Mouse (Mus musculus): ENCODE measurements at regions not wholly inside any gene's neighbourhood (a gene's known extent, or its start where the extent isn't known, plus 50 kb on each side); places are given as distances from the start of the nearest gene placed in this dataset.

DNA sequence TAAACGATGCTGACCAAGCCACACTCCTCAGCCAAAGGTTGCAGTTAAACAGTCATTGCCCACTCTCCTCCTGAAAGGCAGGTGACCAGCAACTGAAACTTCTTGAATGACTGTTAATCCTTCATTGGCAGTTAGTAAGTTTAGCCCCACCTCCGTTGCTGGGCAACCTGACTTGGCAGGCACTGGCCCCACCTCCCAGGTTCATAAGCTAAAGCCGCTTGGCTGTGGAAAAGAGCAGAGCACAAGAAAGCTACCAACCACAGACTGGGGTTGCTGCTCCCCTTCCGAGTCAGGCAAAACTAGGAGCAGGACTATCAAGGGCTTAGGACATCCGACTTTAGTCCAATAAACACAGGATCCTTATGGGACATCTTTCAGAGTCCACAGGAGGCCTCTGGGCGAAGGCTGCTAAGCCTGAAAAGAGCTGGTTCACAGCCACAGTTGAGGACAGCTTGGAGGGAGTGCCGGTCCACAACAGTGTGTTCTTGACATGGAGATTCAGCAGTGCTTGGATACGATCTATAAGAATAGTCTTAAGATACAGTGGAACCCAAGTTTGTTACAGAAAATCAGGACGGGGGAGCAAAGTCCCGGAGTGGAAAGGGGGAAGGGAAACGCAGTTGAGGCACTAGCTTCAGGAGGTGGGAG is 67.7 kb upstream of the Kcnma1 start:
- no peak for DNase-seq (ENCODE audit: low spot score)

DNA sequence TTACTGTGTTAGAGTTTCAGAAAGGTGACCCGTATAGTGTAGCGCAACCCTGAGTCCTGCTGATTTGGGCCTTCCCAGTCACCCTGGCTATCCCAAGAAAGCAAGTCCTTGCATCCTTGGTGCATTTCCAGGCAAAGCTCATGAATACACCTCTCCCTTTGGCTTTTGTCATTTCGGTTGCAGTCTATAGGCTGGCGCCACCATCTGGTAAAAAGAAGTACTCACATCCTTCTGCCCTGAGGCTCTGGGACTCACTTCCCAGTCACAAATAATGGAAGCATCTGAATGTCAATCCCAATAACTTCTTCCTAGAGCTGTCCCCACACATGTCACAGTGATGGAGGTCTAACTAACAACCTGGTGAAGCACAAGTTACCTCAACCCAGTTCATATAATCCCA is 54.4 kb upstream of the Kcnma1 start:
- no peak for DNase-seq (ENCODE audit: low spot score)

DNA sequence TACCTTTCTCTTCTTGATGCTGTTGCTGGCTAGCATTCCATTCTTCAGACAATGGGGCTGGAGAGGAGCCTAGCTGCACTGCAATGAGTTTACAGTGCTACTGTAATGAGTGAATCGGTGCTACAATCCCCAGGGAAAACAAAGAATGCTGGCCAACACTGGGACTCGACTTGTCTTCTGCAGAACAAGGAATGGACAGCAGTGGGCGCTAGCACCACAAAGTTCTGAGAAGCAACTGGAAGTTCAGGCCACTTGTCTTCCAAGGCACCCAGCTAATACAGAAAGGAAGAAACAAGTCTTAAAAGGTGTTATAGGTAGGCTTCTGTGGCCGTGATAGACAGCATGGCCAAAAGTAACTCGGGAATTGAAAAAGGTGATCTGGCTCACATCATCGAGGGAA is 53.4 kb upstream of the Kcnma1 start:
- peak; percentile 23 for DNase-seq (ENCODE audit: low spot score)

DNA sequence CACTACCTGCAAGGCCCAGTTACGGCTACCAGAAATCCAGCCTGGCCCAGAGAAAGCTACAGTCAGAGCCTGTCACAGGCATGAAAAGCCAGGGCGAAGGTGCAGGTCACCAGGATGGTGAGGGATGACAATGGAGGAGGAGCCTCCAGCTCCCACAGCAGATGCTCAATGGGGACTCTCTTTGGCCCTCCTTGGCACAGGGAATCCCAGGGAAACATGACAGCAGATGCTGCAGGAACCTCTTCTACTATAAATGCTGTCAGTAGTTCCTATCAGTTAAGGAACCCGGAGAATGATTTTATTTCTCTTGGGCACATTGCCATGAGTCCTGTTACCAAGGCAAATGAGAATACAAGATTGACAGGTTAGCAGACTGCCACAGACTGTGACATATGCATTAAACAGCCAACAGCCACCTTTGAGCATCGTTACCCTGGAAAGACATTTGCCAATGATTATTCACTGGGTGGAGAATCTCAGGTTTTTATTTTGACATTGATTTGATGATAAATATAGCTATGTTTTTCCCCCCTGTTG is 51.0 kb upstream of the Kcnma1 start:
- no peak for DNase-seq (ENCODE audit: low spot score)
